Mouse (Mus musculus): ENCODE measurements around the gene Bcl2l11.

DNA sequence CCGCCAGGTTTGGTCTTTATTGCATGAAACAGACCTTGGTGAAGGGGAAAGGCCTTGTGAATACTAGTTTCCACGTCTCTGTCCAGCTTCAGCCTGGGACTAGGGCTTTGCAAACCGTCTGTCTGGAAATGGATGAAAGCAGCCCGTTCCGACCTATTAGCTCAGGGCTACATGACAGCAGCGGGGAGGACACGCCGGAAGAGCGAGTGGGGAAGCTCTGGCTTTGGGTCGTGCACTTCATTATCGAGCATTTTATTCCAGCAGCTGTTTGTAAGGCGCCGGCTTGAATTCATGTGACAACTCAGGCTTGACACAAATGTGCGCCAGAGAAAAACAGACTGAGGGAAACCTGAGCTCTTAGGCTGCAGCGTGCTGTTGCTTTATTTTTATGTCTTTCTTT is 13.9 kb downstream of the Bcl2l11 start:
- TF ChIP-seq POLR2A (IDR thresholded peaks at IDR 0.05; ENCODE audit: control insufficient read depth in 1 of 2, insufficient read depth in 1 of 2, low read depth in 1 of 2, low read length in 2 of 2, poor library complexity in 1 of 2) (no peak), CTCF (IDR thresholded peaks at IDR 0.05 in 2 of 3, conservative IDR thresholded peaks at IDR 0.05 in 1 of 3; ENCODE audit: control insufficient read depth in 1 of 3, insufficient read depth in 1 of 3, low read depth in 2 of 3, low read length in 3 of 3, poor library complexity in 1 of 3, severe bottlenecking in 1 of 3) (no peak), MAFK (IDR thresholded peaks at IDR 0.05; ENCODE audit: borderline replicate concordance, low read depth, low read length) (no peak), POLR2AphosphoS5 (IDR thresholded peaks at IDR 0.05; ENCODE audit: borderline replicate concordance, low read depth, low read length) (no peak), CHD2 (IDR thresholded peaks at IDR 0.05; ENCODE audit: low read length) (no peak), UBTF (IDR thresholded peaks at IDR 0.05; ENCODE audit: borderline replicate concordance, insufficient read depth, low read depth, low read length) (no peak), MAZ (IDR thresholded peaks at IDR 0.05; ENCODE audit: low read depth, low read length) (no peak), CHD1 (IDR thresholded peaks at IDR 0.05; ENCODE audit: low read depth, low read length) (no peak), ELF1 (IDR thresholded peaks at IDR 0.05; ENCODE audit: low read depth, low read length) (no peak), EP300 (IDR thresholded peaks at IDR 0.05; ENCODE audit: low read depth in 1 of 2, low read length in 2 of 2) (no peak), TCF12 (IDR thresholded peaks at IDR 0.05; ENCODE audit: low read depth, low read length) (no peak)
